Mouse (Mus musculus): ENCODE measurements around the gene Lcp2. TPM values are rescaled to one million over a fixed set of nuclear protein-coding genes. Genes with fewer than 3 reads are reported as not detected.

Lcp2 gene
- total and polyA plus RNA-seq, 3 experiments, result 55.7 to 70.0 (median 66.4) TPM

DNA sequence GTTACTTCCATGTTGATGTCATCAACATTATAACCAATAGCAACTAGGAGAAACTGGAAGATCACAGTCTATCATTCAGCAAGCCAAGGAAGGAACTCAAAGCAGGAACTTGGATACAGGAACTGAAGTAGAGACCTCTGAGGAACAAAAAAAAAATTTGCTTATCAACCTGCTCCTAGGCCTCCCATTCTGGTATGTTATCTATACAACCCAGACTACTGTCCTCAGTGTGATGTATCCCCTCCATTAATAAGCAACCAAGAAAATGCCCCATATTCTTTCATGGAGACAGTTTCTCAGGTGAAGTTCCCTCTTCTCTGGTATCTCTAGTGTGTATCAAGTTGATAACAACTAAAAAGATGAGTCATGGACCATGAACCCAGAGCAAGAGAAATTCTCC is 11.6 kb downstream of the Lcp2 start (continued):
- peak; percentile 99 for TF ChIP-seq ZNF384 (IDR thresholded peaks at IDR 0.05; ENCODE audit: low read depth, low read length)
- TF ChIP-seq GATA1 (IDR thresholded peaks at IDR 0.05; ENCODE audit: low read depth, low read length), result peak; percentile 100
- TF ChIP-seq POLR2A (IDR thresholded peaks at IDR 0.05; ENCODE audit: control insufficient read depth in 1 of 2, insufficient read depth in 1 of 2, low read depth in 1 of 2, low read length in 2 of 2, poor library complexity in 1 of 2), result no peak; a peak in 1 of 4 replicates
- peak; percentile 91 for TF ChIP-seq MAZ (IDR thresholded peaks at IDR 0.05; ENCODE audit: low read depth, low read length)
- peak; percentile 89 for TF ChIP-seq SIN3A (IDR thresholded peaks at IDR 0.05; ENCODE audit: low read length)
- peak; percentile 99 for TF ChIP-seq TCF12 (IDR thresholded peaks at IDR 0.05; ENCODE audit: low read depth, low read length)
- TF ChIP-seq CTCF (IDR thresholded peaks at IDR 0.05 in 2 of 3, conservative IDR thresholded peaks at IDR 0.05 in 1 of 3; ENCODE audit: control insufficient read depth in 1 of 3, insufficient read depth in 1 of 3, low read depth in 2 of 3, low read length in 3 of 3, poor library complexity in 1 of 3, severe bottlenecking in 1 of 3), result no peak
- TF ChIP-seq E2F4 (IDR thresholded peaks at IDR 0.05; ENCODE audit: borderline replicate concordance, low read depth, low read length), result peak; percentile 85; the same call in 1 of the 2 replicates
- TF ChIP-seq POLR2AphosphoS5 (IDR thresholded peaks at IDR 0.05; ENCODE audit: borderline replicate concordance, low read depth, low read length), result no peak
- no peak for TF ChIP-seq USF2 (IDR thresholded peaks at IDR 0.05; ENCODE audit: borderline replicate concordance in 1 of 2, insufficient read depth in 1 of 2, low read depth in 1 of 2, low read length in 2 of 2)
- TF ChIP-seq RCOR1 (IDR thresholded peaks at IDR 0.05; ENCODE audit: low read depth, low read length), result peak; percentile 97
- peak; percentile 97 for TF ChIP-seq ETS1 (IDR thresholded peaks at IDR 0.05; ENCODE audit: low read depth, low read length)
- peak; percentile 85 for TF ChIP-seq ELF1 (IDR thresholded peaks at IDR 0.05; ENCODE audit: low read depth, low read length)
- TF ChIP-seq MYC (IDR thresholded peaks at IDR 0.05; ENCODE audit: low read depth, low read length), result peak; percentile 93
- TF ChIP-seq RAD21 (IDR thresholded peaks at IDR 0.05; ENCODE audit: low read depth, low read length), result no peak
- TF ChIP-seq CHD1 (IDR thresholded peaks at IDR 0.05; ENCODE audit: low read depth, low read length), result no peak
- no peak for TF ChIP-seq UBTF (IDR thresholded peaks at IDR 0.05; ENCODE audit: borderline replicate concordance, insufficient read depth, low read depth, low read length)
- TF ChIP-seq EP300 (IDR thresholded peaks at IDR 0.05; ENCODE audit: low read depth in 1 of 2, low read length in 2 of 2), result peak; percentile 99 to 100
- peak; percentile 63 for TF ChIP-seq BHLHE40 (IDR thresholded peaks at IDR 0.05; ENCODE audit: borderline replicate concordance, low read depth, low read length)
- TF ChIP-seq USF1 (IDR thresholded peaks at IDR 0.05; ENCODE audit: low read depth, low read length), result no peak
- TF ChIP-seq TBP (IDR thresholded peaks at IDR 0.05; ENCODE audit: low read depth, low read length), result no peak
- no peak for TF ChIP-seq NELFE (IDR thresholded peaks at IDR 0.05; ENCODE audit: low read depth, low read length)
- no peak for TF ChIP-seq SMC3 (IDR thresholded peaks at IDR 0.05; ENCODE audit: low read depth, low read length)

DNA sequence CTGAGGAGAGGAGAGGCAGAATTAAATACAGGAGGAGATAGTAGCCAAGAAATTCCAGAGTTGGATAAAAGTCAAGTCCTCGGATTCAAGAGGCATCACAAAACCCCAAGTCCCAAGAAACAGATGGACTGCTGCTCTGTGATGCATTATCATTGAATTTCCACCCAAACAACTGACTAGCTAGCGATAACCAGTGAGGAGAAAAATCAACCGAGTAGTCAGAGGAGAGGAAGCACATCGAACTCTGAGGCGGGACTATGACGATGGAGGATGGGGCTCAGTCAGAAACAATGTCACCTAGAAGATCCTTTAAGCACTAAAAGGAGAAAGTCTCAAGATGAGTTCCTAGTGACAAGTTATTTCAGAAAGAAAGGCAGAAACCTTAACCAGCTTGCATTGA is 12.2 kb downstream of the Lcp2 start:
- peak; percentile 88 for DNase-seq (ENCODE audit: low read depth, low spot score)
- Histone ChIP-seq H3K4me1 (ENCODE audit: control insufficient read depth in 1 of 2, insufficient read depth in 2 of 2, low read length in 2 of 2) (peaks cover 41 to 62% of the 10 kb centered on the region in 2 experiments), H3K27me3 (ENCODE audit: control insufficient read depth in 1 of 2, insufficient read depth in 2 of 2, low read length in 2 of 2) (no peaks in the 10 kb centered on the region), H3K9ac (ENCODE audit: control insufficient read depth, low read depth, low read length, poor library complexity, severe bottlenecking) (peak overlapping the region; percentile 14), H3K9me3 (replicated peaks; ENCODE audit: insufficient read depth, low read length) (no peaks in the 10 kb centered on the region), H3K36me3 (ENCODE audit: control insufficient read depth in 1 of 2, insufficient read depth in 2 of 2, low read length in 2 of 2) (peaks cover 20 to 75% of the 10 kb centered on the region in 2 experiments), H3K79me2 (ENCODE audit: control insufficient read depth, insufficient read depth, low read length, poor library complexity) (no peaks in the 10 kb centered on the region; the same call in 1 of the 2 replicates), H3K4me3 (ENCODE audit: control insufficient read depth in 1 of 2, insufficient read depth in 1 of 2, low read depth in 2 of 2, low read length in 2 of 2) (no peak overlapping the region), H3K27ac (ENCODE audit: control insufficient read depth, low read depth, low read length) (peak overlapping the region; percentile 99)
- no peak for TF ChIP-seq ELF1 (IDR thresholded peaks at IDR 0.05; ENCODE audit: low read depth, low read length)
- TF ChIP-seq GABPA (IDR thresholded peaks at IDR 0.05; ENCODE audit: low read depth, low read length), result no peak
- no peak for TF ChIP-seq ZMIZ1 (IDR thresholded peaks at IDR 0.05; ENCODE audit: low read depth, low read length)
- TF ChIP-seq ZNF384 (IDR thresholded peaks at IDR 0.05; ENCODE audit: low read depth, low read length), result no peak
- no peak for TF ChIP-seq SIN3A (IDR thresholded peaks at IDR 0.05; ENCODE audit: low read length)
- TF ChIP-seq TCF12 (IDR thresholded peaks at IDR 0.05; ENCODE audit: low read depth, low read length), result peak; percentile 88
- no peak for TF ChIP-seq E2F4 (IDR thresholded peaks at IDR 0.05; ENCODE audit: borderline replicate concordance, low read depth, low read length)
- TF ChIP-seq POLR2AphosphoS5 (IDR thresholded peaks at IDR 0.05; ENCODE audit: borderline replicate concordance, low read depth, low read length), result no peak
- TF ChIP-seq NELFE (IDR thresholded peaks at IDR 0.05; ENCODE audit: low read depth, low read length), result no peak
- peak in 1 of 2 experiments; percentile 83; a peak in 3 of 4 replicates for TF ChIP-seq EP300 (IDR thresholded peaks at IDR 0.05; ENCODE audit: low read depth in 1 of 2, low read length in 2 of 2)
- peak; percentile 48; the same call in 1 of the 2 replicates for TF ChIP-seq TBP (IDR thresholded peaks at IDR 0.05; ENCODE audit: low read depth, low read length)
- no peak for TF ChIP-seq RCOR1 (IDR thresholded peaks at IDR 0.05; ENCODE audit: low read depth, low read length)
- no peak for TF ChIP-seq MEF2A (IDR thresholded peaks at IDR 0.05; ENCODE audit: extremely low read depth, insufficient replicate concordance, low read depth, low read length, poor library complexity, severe bottlenecking)
- TF ChIP-seq USF1 (IDR thresholded peaks at IDR 0.05; ENCODE audit: low read depth, low read length), result no peak
- no peak for TF ChIP-seq BHLHE40 (IDR thresholded peaks at IDR 0.05; ENCODE audit: borderline replicate concordance, low read depth, low read length)
- peak; percentile 84 for TF ChIP-seq GATA1 (IDR thresholded peaks at IDR 0.05; ENCODE audit: low read depth, low read length)
- no peak for TF ChIP-seq ZC3H11A (IDR thresholded peaks at IDR 0.05; ENCODE audit: low read depth, low read length)
- TF ChIP-seq CTCF (IDR thresholded peaks at IDR 0.05 in 2 of 3, conservative IDR thresholded peaks at IDR 0.05 in 1 of 3; ENCODE audit: control insufficient read depth in 1 of 3, insufficient read depth in 1 of 3, low read depth in 2 of 3, low read length in 3 of 3, poor library complexity in 1 of 3, severe bottlenecking in 1 of 3), result no peak
- no peak for TF ChIP-seq MXI1 (IDR thresholded peaks at IDR 0.05; ENCODE audit: low read depth, low read length)
- TF ChIP-seq RAD21 (IDR thresholded peaks at IDR 0.05; ENCODE audit: low read depth, low read length), result no peak
- no peak for TF ChIP-seq MAZ (IDR thresholded peaks at IDR 0.05; ENCODE audit: low read depth, low read length)
- no peak for TF ChIP-seq POLR2AphosphoS2 (IDR thresholded peaks at IDR 0.05; ENCODE audit: low read length)
- no peak for TF ChIP-seq NRF1 (IDR thresholded peaks at IDR 0.05; ENCODE audit: insufficient read depth, low read depth, low read length, poor library complexity, severe bottlenecking)
